In the genomic region with DNA sequence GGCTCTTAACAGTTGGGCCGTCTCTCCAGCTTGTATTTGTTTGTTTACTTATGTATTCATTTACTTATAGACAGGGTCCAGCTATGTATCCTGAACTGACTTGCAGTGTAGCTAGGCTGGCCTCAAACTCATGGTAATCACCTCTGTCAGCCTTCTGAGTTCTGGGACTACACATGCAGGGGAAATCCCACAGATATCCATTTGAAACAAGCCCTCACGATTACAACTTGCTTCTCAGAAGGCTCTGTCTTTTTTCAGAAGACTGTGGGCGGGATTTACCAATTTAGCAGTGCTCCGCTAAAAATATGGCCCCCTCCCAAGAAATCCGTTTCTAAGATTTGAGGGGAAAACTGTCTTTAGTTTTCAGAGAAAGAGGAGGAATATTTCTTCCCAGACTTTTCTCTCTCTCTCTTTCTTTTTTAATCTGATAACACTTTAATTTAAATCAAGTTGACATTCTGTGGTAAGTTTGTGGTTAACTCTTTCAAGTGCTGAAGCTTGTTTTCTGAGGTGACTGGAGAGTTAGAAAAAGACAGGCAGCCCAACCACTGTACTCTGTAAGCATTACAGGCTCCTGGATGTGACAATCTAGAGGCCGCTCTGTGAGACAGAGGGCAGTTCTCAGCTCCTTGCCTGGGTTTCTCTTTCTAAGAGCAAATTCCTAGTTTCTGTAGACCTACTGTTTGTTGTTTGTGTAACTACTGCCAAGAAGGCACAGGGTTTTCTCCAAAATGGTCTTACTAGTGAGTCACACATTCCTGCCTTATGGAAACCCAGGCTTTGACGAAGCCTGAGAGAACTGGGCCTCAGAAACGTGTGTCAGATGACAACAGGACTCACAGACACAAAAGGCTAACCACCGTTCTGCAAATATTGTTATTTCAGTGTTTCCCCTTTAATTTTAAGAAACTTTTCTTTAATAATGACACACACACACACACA, we compare ENCODE assay signal across 16 mouse cellular contexts. TPM values are rescaled to one million over a fixed set of nuclear protein-coding genes. Genes with fewer than 3 reads are reported as not detected.
DNase-seq lines count a peak whose midpoint lies in the region; ATAC-seq lines count a peak whose summit lies in the region.
"Had no signal": no experiment of that assay in that cellular context is flagged by ENCODE, and none has a peak within 500 bp of the region (broad histone marks: within the 10 kb centered on the region; RNA-seq: fewer than 3 reads in every experiment).

No protein-coding gene starts in this region.

- H3K27me3 ChIP-seq in intestine, embryonic 15.5 days (replicated peaks): no peaks in the 10 kb centered on the region
- H3K27me3 ChIP-seq: heart, embryonic 13.5 days; hindbrain, embryonic 15.5 days; liver, embryonic 13.5 days; megakaryocyte, embryonic 14.5 days; neural tube, embryonic 12.5 days had no signal

- H3K36me3 ChIP-seq in intestine, embryonic 15.5 days: no peaks in the 10 kb centered on the region
- H3K36me3 ChIP-seq: heart, embryonic 13.5 days; hindbrain, embryonic 15.5 days; liver, embryonic 13.5 days; neural tube, embryonic 12.5 days had no signal

- H3K27ac ChIP-seq in intestine, embryonic 15.5 days: no peak overlapping the region
- H3K27ac ChIP-seq: heart, embryonic 13.5 days; hindbrain, embryonic 15.5 days; liver, embryonic 13.5 days; neural tube, embryonic 12.5 days had no signal

- no peak overlapping the region for H3K4me3 ChIP-seq in intestine, embryonic 15.5 days (replicated peaks)
- H3K4me3 ChIP-seq: heart, embryonic 13.5 days; hindbrain, embryonic 15.5 days; liver, embryonic 13.5 days; megakaryocyte, embryonic 14.5 days; neural tube, embryonic 12.5 days had no signal

- DNase-seq in frontal cortex, postnatal 36 days (ENCODE audit: low spot score in 2 of 2): peak; percentile 13 to 70
- no peak for DNase-seq in frontal cortex, postnatal 10 days (ENCODE audit: low spot score in 2 of 2)
- peak; percentile 54 for DNase-seq in 3134 (ENCODE audit: extremely low read depth, insufficient read length, low spot score)
- DNase-seq in T-cell, adult 2 months (ENCODE audit: low spot score): peak; percentile 50
- DNase-seq in kidney, postnatal 25 days: no peak
- DNase-seq in adrenal gland, postnatal 4 days (ENCODE audit: low spot score in 2 of 2): no peak
- DNase-seq: kidney, postnatal 36 days; liver, embryonic 13.5 days had no signal

- H3K9ac ChIP-seq in intestine, embryonic 15.5 days: no peak overlapping the region
- H3K9ac ChIP-seq: heart, embryonic 13.5 days; hindbrain, embryonic 15.5 days; liver, embryonic 13.5 days; neural tube, embryonic 12.5 days had no signal

- H3K4me1 ChIP-seq in intestine, embryonic 15.5 days (replicated peaks): no peaks in the 10 kb centered on the region
- H3K4me1 ChIP-seq: hindbrain, embryonic 15.5 days; liver, embryonic 13.5 days; neural tube, embryonic 12.5 days had no signal

- 57% methylated on average over 9 of the region's 9 CpGs for WGBS in intestine, embryonic 15.5 days

- peak; percentile 30 for ATAC-seq in inflammation-experienced regulatory T-cells, adult 6 months
- no peak for ATAC-seq in intestine, embryonic 15.5 days

- no peak overlapping the region for H3K4me2 ChIP-seq in intestine, embryonic 15.5 days (replicated peaks)
- H3K4me2 ChIP-seq: heart, embryonic 13.5 days; hindbrain, embryonic 15.5 days; liver, embryonic 13.5 days; neural tube, embryonic 12.5 days had no signal

- no peaks in the 10 kb centered on the region for H3K9me3 ChIP-seq in intestine, embryonic 15.5 days
- H3K9me3 ChIP-seq: heart, embryonic 13.5 days; hindbrain, embryonic 15.5 days; liver, embryonic 13.5 days; megakaryocyte, embryonic 14.5 days; neural tube, embryonic 12.5 days had no signal

RNA-seq across cellular contexts. Expression of a gene that starts 12.7 kb away (rescaled TPM):
- 100 to 1,000 TPM in 2 of 3 experiments, 10 to 100 TPM in 1; 79.6 to 261 (median 234) TPM for polyA plus RNA-seq in inflammation-experienced regulatory T-cells, adult 6 months (2017; shearing (Covaris generic))
- polyA plus RNA-seq in intestine, embryonic 15.5 days (2015; fragmentation: Nextera tagmentation; extraction: Ambion mirVana): 0.03 and 0.06 TPM in 2 replicates
- total RNA-seq in adrenal gland, postnatal 4 days (2021): under 1 TPM; 0.14 TPM
- polyA plus RNA-seq: liver, embryonic 13.5 days; neural tube, embryonic 12.5 days; stomach, embryonic 16.5 days had no signal

RNA-seq across cellular contexts. Expression of a gene that starts 29.2 kb away (rescaled TPM):
- not detected for polyA plus RNA-seq in inflammation-experienced regulatory T-cells, adult 6 months (2017; shearing (Covaris generic))
- polyA plus RNA-seq in intestine, embryonic 15.5 days (2015; fragmentation: Nextera tagmentation; extraction: Ambion mirVana): not detected in 2 replicates
- total RNA-seq in adrenal gland, postnatal 4 days (2021): not detected
- total RNA-seq: left cerebral cortex, adult 8-10 months had no signal
- polyA plus RNA-seq: heart, embryonic 13.5 days; hindbrain, embryonic 15.5 days; liver, embryonic 13.5 days; neural tube, embryonic 12.5 days; stomach, embryonic 16.5 days had no signal

RNA-seq across cellular contexts. Expression of a gene that starts 49.8 kb away (rescaled TPM):
- polyA plus RNA-seq in inflammation-experienced regulatory T-cells, adult 6 months (2017; shearing (Covaris generic)): 10 to 100 TPM; 26.6 to 36.7 (median 29.9) TPM
- 2.1 and 2.6 TPM in 2 replicates for polyA plus RNA-seq in intestine, embryonic 15.5 days (2015; fragmentation: Nextera tagmentation; extraction: Ambion mirVana)
- total RNA-seq in adrenal gland, postnatal 4 days (2021): 10 to 100 TPM; 12.1 to 17.7 TPM

RNA-seq across cellular contexts. Expression of a gene that starts 51.3 kb away (rescaled TPM):
- polyA plus RNA-seq in inflammation-experienced regulatory T-cells, adult 6 months (2017; shearing (Covaris generic)): 10 to 100 TPM; 31.6 to 40.5 (median 38.6) TPM
- polyA plus RNA-seq in intestine, embryonic 15.5 days (2015; fragmentation: Nextera tagmentation; extraction: Ambion mirVana): 128 and 138 TPM in 2 replicates
- 100 to 1,000 TPM; 136 to 154 TPM for total RNA-seq in adrenal gland, postnatal 4 days (2021)

Comparison
In these comparisons a context has a peak if more than half of its experiments do, and no peak if none do; other contexts are left out.
1. DNase-seq: peak in frontal cortex, postnatal 36 days (2 of 2), 3134 (single experiment) and T-cell, adult 2 months (single experiment); none in frontal cortex, postnatal 10 days (0 of 2), kidney, postnatal 25 days (0 of 2) and adrenal gland, postnatal 4 days (0 of 2).
2. RNA of a gene that starts 12.7 kb away (polyA plus RNA-seq): 79.6 to 261 TPM in inflammation-experienced regulatory T-cells, adult 6 months; 0.03 to 0.06 TPM in intestine, embryonic 15.5 days; every median in the first group is over 10 times any median in the second.